Mouse (Mus musculus) right cerebral cortex, postnatal 25 days (tissue): Measurements from ENCODE around the gene Tkt.
A peak's percentile ranks its signal among the peaks of the same experiment; 100 is the strongest.
"Not testable (repeated sequence)": the region's sequence is repeated elsewhere in the genome, so short reads cannot be mapped to it uniquely, and the experiment has no call there.

Source experiments
- DNase-seq: peaks from one replicate; pipeline ENCODE4 v3.0.0; 2022

Gene Tkt

DNA sequence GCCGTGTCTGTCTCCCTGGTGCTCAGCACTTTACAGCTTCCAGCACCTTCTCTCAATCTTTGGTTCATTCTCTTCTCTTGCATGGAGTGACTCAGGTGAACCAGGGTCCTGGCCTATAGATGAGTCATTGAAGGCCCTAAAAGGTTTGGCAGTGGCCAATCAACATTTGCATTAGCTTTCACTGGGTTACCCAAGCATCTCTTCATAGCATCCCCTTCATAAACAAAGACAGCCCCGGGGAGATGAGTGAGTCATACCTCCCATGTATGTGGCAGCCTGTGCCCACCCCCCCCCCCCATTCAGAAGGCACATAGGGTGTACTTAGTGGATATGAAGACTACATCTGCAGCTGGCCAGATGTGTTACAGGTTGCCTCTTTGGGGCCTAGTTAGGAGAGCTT is 8.5 kb downstream of the Tkt start:
- no peak for DNase-seq

DNA sequence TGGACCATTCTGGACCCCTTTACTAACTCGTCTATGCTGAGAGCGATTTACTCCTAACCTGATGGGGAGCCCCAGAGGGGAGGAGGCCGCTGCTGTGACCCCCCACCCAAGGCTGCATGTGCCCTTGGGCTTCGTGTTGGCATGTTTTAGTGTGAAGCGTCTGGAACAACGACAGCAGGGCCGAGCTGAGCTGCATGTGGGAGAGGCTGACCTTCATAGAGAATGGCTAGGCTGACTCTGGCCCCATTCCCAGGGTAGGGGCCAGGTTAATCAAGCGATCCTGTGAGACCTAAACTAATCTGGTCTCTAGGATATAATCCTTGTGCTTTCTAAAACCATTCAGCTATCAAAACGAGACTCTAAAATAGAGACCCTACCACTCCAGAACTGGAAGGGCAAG is 9.6 kb downstream of the Tkt start:
- no peak for DNase-seq

DNA sequence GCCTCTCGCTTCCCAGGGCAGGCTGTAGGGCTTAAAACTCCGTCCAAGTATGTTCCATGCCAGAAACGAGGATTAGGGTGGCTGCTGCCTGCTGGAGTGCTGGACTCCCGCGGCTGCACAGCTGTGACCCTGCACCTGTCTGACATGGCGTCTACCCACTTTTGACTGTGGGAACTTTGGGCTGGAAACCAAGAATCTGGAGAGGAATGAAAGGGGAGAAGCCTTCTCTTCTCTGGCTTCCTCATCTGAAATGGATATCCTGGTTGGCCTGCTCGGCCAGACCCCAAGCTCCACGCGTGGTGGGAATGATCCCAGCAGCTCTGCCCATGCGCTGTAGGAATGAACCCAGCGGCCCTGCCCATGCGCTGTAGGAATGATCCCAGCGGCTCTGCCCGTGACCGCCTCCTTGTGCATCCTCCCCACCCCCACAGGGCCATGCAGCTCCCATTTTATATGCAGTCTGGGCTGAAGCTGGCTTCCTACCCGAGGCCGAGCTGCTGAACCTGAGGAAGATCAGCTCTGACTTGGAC is 11.2 kb downstream of the Tkt start:
- no peak for DNase-seq

DNA sequence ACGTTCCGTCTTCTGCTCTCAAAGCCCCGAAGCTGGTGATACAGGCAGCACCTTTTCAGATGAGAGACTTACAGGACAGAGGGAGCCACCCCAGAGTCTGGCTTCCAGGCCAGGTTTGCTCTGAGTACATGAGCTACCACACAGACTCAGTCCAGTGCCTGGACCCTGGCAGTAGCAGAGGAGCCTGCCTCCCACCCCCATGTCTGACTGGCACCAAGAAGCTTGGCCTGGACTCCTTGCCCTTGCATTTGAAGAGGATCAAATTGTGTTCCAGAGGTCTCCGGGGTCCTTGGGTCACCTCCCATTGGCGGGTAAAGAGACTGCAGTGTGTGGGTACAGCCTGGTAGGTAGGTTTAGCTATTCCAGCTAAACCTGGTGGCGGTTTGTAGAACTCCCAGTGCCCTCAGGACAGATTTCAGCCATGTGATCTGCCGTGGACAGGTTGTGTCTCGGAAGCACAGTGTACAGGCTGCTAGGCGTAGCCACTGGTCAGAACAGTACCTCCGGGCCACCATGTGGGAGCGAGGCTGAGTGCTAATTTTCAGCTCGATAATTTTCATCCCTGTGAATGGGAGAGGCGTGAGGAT is 12.7 kb downstream of the Tkt start:
- DNase-seq, result no peak

DNA sequence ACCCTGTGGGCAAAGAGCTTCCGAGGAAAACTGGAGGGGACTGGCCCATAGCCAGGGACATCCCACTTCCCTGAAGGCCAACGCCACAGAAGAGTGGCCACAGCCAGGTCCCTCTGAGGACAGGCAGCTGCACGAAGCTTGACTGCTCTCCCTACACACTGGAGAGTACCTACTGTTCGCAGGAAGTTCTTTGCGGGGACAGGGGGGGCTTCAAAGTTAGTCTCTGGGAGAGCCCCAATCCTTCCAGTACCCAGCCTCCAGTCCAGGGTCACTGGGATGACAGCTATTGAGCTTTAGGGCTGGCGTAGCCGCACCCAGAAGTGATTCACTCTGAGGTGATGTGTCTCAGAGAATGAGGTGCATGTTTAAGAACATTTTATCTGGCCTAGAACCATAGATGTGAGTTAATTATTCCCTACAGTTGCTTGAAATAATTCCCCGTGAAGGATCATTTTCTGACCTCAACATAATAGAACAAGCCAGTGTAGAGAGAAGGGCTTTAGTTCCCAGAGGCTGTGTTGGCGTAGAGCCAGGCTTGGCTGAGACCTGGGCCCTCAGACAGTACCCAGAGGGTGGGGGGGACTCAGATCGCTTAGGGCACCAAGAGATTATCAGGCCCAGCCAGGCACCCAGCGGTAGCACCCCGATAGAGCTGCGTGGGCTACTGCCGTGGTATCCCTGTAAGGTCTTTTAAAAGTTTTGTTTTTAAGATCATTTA is 13.5 kb downstream of the Tkt start:
- no peak for DNase-seq

DNA sequence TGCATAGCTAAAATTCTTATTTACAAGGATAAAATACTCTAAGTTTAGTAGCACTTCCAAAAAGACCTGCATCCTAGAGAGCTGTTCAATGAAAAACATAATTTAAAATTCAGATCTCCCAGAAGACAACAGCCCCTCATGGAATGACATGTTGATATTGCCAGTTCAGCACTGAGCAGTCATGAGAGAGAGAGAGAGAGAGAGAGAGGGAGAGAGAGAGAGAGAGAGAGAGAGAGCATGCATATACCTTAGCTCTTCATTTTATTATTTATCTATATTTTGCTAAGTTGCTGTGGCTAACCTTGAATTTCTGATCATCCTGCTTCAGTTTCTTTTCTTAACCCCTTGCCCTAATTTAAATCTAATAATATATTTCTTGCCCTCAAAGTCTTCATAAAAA is 14.2 kb downstream of the Tkt start:
- no peak for DNase-seq

DNA sequence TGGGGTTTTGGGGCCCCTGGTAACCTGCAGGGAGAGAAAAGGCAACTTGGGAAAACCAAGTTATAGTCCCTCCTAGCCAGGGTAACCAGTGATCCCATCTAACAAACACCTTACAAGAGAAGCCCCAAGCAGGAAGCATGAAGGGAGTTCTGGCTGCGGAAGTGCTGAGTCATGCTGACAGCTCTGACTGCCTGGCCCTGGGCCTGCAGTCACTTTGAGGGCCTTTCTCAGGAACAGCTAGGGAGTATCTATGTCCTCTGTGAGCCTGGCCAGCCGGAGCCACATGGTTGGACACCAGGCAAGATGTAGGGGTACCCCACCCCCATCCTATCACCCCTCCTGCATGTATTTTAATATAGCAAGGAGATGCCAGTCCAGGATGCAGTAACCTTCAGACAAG is 16.3 kb downstream of the Tkt start:
- DNase-seq, result peak; percentile 41

DNA sequence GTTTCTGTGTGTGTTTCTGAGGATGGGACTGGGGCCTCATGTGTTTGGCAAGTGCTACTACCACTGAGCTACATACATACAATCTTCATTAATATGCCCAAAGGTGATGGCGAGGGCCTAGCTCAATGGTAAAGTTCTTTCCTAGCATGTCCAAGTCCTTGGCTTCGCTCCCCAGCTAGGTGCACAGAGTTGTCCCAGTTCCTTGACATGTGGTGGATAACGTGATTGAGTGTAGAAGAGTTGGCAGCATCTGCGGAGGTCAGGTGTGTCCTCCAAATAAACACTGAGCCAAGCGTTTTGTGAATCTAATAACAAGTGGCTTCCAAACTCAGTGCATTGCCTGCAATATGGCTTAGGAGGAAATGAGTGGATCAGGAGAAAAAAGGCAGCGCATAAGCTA is 18.2 kb downstream of the Tkt start:
- no peak for DNase-seq

DNA sequence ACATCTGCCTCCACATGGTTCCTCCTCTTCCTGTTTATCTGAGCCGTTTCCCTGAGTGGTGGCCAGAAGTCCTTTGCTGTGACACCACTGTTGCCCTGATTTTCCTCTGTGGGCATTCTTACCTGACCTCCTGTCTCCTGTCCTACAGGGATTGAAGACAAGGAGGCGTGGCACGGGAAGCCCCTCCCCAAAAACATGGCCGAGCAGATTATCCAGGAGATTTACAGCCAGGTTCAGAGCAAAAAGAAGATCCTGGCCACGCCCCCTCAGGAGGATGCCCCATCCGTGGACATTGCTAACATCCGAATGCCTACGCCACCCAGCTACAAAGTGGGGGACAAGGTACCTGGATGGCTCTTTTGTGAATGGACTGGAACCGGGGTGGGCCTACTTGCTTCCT is 19.9 kb downstream of the Tkt start:
- no peak for DNase-seq

DNA sequence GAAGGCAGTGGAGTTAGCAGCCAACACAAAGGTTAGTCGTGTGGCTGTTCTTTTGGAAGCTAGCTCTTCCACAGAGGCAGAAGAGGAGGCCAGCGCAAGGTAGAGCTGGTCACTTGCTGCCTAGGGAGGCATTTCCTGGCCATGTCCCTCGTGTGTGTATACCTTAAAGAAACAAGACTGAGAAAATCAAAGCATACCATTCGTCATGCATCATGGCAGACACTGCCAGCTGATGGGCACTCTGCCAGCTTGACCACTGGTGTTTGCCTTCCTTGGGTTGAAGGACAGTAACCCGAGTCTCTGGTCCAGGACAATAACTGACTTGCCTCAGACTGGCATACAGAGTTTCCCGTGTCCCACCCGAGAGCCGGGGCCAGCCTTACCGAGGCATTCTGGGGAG is 22.1 kb downstream of the Tkt start:
- no peak for DNase-seq

DNA sequence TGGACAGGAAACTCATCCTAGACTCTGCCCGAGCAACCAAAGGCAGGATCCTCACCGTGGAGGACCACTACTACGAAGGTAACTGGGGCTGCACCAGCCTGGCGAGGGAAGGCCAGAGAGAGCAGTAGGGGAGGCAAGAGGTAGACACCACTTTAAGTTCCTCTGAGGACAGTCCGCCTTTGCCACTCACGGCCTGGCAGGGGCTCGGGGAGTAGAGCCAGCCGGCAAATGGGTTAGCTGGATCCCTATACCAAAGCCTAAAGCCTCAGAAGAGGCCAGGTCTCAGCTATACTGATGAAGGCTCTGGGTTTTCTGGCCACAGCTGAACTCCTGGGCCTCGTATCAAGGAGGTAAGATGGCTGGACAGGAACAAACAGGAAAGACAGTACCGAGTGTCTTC is 24.1 kb downstream of the Tkt start:
- DNase-seq, result no peak

DNA sequence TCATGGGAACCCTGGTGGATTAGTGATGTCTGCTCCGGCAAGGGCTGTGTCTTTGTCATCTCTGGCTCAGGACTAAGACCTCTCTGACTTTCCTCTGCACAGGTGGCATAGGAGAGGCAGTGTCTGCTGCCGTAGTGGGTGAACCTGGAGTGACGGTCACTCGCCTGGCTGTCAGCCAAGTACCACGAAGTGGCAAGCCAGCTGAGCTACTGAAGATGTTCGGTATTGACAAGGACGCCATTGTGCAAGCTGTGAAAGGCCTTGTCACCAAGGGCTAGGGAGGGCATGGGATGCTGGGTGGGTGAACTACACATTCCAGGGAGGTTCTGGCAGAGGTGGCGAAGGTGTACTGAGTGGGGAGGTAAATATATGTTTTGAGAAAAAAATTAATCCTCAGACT is 25.1 kb downstream of the Tkt start:
- no peak for DNase-seq

DNA sequence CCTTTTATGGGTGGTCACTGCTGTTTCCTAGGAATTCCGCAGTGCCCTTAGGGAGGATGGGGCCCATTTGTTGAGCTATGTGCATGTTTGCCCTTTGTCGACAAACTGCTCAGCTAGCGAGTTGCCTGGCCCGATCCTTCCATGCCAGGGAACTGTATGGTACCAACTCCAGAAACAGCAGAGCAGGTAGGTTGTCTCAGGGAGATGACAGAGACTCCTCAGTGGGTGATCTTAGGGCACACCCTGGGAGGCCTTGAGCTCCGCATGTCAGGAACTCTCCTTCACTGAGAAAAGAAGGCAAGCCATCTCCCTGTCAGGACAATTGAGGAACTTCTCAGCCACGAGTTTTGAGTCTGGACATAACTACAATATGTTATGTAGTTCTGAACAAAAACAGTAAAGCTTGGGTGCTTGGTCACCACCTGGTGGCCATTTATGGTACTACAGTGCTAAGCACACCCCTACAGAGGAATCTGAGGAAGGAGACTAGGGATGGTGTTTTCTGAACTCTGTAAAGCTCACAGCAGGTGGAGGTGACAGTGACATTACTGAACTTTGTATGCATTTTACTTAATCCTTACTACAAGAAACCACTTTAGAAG is 25.9 kb downstream of the Tkt start:
- DNase-seq, result peak; percentile 70

DNA sequence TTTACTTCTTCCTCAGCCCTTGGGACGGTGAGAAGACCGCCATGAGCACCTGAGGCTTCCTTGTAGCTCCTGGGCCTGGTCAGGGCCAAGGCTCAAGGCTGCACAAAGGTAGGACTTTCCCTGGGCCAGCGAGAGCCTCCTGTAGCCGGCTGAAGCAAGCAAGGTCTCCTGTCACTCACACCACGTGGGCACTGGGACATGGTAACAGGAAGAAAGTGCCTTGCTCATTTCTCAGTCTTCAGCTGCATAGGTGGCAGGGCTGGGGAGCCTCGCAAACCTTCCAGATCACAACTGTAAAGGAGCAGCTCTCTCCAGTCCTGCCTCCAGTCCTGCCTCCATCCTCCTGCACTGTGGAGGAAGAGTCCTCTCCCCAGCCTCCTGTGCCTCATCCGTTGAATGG is 27.6 kb downstream of the Tkt start:
- DNase-seq, result no peak

DNA sequence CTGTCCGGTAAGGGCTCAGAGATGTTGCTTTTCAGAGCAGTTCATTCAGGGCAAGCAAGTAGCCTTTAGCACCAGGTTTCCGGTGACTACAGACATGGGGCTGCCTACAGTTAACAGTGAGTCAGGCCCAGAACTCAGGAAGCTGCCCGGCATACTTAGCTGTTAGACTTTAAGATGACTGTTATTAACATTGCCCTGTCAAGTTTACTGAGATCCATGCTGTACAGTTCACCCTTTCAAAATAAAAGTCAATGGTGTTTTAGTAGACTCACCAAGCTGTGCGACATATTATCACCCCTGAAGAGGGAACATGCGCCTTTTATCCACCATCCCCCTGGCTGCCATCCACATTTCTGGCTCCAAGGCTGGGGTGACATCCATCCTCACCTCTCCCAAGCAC is 28.1 kb downstream of the Tkt start:
- DNase-seq, result no peak

DNA sequence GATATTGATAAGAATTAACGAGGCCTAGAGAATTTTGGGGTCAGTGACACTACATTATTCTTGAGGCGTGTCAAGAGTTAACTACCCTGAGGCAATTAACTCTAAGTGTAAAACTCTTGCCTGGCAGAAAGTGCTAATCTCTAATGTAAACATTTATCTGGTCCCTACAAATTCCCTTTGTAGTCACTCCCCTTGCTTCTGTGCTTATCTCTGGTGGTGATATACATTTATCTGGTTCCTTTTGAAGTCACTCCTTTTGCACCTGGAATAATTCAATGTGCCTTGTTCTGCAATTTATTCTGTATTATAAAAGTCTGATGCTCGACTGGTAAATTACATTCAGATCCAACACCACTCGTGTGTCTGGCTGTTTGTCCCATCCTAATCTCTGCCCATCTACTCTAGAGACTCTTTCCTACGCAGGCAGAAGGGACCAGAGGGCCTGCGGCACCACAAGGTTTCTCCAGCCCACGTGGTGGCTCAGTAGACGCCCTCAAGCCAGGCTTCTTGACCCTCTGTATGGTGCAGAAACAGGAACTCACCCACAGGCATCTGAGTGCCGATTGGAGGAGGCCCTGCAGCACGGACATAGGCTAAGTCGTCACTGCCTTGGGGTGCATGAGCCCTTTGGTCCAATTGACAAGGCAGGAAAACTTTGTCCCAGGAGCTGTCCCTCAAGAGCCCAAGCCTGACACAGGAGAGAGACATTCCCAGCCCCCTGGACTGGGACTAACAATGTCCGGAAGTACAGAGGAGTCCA is 29.3 kb downstream of the Tkt start:
- not testable (repeated sequence) for DNase-seq

DNA sequence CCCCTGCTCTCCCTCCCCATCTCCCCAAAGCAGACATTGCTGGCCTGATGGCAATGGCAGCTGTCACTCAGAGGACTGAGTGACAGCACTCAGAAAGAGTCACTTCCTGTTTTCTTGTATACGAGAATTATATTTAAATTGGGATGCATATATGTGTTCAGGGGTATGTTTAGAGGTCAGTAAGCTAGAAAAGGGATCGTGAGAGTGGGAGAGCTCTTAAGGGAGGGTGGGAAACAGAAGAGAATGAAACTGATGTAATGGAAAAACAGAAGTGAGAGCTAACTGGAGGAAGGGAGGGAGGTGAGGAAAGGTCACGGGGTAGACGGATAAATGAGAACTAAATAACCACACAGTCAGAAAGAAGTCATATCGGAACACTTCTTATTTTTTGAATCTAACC is 31.0 kb downstream of the Tkt start:
- no peak for DNase-seq

DNA sequence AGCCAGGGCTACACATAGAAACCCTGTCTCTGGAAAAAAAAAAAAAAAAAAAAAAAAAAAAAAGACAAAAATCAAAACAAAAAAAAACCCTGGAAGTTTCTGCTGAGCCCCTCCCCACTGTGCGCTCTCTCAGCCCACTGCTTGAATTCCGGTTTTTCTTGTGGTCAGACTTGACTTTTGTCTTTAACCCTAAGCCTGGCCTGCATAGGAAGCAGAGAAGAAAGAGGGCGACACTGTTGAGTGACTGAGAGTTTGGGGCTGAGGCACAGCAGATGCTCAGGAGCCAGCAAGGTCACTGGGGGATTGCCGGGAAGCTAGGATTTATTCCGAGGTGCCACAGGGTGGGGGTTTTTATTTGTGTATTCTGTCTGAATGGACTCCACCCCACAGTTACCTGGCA is 31.7 kb downstream of the Tkt start:
- DNase-seq, result no peak

DNA sequence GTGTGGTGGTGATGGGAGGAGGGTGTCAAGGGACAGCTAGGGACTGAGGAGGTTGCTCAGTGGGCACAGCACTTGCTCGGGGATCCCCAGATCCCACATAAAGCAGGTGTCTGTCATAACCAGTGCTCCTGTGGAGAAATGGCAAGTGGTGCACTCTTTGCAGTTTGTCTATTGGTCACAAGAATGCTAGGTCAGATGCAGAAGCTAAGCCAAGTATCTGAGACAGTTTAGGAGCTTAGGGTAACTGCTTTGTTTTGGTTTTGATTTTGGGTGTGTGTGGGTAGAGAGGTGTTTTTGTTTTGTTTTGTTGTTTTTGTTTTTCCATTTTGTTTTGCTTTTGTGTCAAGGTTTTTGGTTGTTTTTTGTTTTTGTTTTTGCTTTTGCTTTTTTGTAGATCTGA is 33.1 kb downstream of the Tkt start:
- no peak for DNase-seq

DNA sequence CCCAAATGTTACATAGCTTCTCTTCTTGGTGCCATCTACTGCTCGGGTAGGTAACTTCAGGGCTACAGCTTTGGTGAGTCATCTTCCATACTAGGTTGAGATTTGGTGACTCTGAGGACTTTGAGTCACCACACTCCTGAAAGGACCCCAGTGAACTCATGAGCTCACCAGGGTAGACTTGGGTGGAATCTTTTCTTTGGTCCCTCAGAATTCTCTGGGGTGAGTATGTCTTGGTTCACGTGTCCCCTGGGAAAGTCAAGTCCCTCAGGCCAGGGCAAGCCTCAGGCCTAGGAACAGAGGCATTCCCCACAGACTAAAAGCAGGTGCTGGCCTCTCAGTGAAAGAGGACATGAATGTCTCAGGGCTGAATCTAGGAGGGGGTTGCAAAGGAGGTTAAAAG is 35.9 kb downstream of the Tkt start:
- DNase-seq, result no peak

DNA sequence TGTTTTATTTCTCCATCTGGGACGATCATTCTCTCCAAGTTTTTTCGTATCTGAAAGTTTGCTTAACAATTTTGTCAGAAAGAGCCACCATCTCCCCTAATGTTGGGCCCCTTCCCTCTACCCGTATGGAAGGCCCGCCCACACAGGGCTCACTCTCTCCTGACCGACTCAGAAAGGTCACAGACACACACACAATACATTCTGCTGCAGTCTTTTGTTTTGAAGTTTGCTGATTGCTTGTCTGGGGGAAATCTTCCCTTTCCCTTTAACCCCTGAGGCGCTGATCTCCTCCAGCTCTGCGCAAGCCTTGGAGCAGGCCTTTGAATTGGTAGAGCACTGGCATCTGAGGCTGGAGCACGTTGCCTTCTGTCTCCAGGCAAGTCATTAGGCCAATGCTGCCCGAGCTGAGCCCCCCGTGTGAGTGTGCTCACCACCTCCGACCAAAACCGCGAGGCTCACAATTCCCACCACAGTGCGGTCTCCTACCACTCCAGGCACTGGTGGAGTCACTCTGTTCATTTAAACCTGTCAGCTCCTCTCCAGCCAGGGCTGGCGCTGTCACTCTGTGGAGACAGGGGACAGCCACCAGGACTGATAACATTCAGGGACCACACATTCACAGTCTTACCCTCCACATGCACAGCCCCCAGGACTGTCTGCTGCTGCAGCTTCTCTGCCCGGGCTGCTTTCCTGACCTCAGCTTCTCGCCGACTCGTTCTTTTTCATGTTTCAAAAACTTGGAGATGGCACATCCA is 36.5 kb downstream of the Tkt start:
- no peak for DNase-seq

DNA sequence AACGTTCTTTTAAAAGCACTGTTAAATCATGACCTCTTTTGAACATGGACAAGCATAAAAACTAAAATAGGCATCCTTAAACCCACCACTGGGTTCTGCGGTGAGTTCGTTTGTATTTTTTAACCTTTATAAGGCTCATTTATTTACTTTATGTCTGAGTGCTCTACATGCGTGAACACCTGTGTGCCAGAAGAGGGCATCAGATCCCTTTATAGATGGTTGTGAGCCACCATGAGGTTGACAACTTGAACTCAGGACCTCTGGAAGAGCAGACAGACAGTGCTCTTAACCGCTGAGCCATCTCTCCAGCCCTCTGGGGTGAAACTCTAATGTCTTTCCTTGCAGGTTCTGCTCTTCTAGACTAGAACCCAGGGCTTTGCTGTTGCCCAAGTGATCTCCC is 37.2 kb downstream of the Tkt start:
- DNase-seq, result no peak
